Mouse (Mus musculus) heart, embryonic 15.5 days (tissue): ENCODE results near the gene Unc13b. TPM values are rescaled to one million over a fixed set of nuclear protein-coding genes. Genes with fewer than 3 reads are reported as not detected.

Source experiments
- ATAC-seq: fragments of 200-750 bp; cut with Nextera tagmentation; replicated peaks from 2 replicates; pipeline ENCODE4 v1.8.0; 2017; ENCODE audit warnings: low read depth, moderate TSS enrichment; ENCODE audit not compliant: insufficient number of reproducible peaks, insufficient read depth, low FRiP score
- H3K27ac ChIP-seq: fragments of 300-500 bp; sonication (generic); 2 replicates; pipeline ENCODE4 v1.5.1; 2015; ENCODE audit warnings: mild to moderate bottlenecking, inconsistent platforms
- H3K27me3 ChIP-seq: fragments of 300-500 bp; sonication (generic); 2 replicates; pipeline ENCODE4 v1.6.1; 2015; ENCODE audit warnings: inconsistent platforms
- H3K36me3 ChIP-seq: fragments of 300-500 bp; sonication (generic); 2 replicates; pipeline ENCODE4 v1.6.1; 2015; ENCODE audit warnings: mild to moderate bottlenecking, inconsistent platforms
- H3K4me1 ChIP-seq: fragments of 300-500 bp; sonication (generic); replicated peaks from 2 replicates; pipeline ENCODE4 v1.6.1; 2015; ENCODE audit warnings: inconsistent platforms
- H3K4me2 ChIP-seq: fragments of 300-500 bp; sonication (generic); 2 replicates; pipeline ENCODE4 v1.6.1; 2015; ENCODE audit warnings: inconsistent platforms, mild to moderate bottlenecking, moderate library complexity
- H3K4me3 ChIP-seq: fragments of 300-500 bp; sonication (generic); 2 replicates; pipeline ENCODE4 v1.5.1; 2015; ENCODE audit warnings: mild to moderate bottlenecking, inconsistent platforms
- H3K9ac ChIP-seq: fragments of 300-500 bp; sonication (generic); 2 replicates; pipeline ENCODE4 v1.6.1; 2015; ENCODE audit warnings: mild to moderate bottlenecking, inconsistent platforms
- H3K9me3 ChIP-seq: fragments of 300-500 bp; sonication (generic); replicated peaks from 2 replicates; pipeline ENCODE4 v1.6.1; 2016; ENCODE audit warnings: inconsistent platforms
- WGBS: fragments of 180-500 bp; shearing (Covaris S2); methylation state at CpG from one replicate; pipeline ENCODE4 v1.1.7; 2015; ENCODE audit warnings: mixed read lengths; 5-methylcytosine and 5-hydroxymethylcytosine counted together
- polyA plus RNA-seq: library from polyadenylated mRNA; unstranded; fragments of >200 nt; fragmentation: Nextera tagmentation; extraction: Ambion mirVana; gene quantifications from 2 replicates; pipeline ENCODE4 v1.2.1, GENCODE M21; 2015

Unc13b gene
- polyA plus RNA-seq: 10.1 and 11.8 TPM in 2 replicates

GRCm38 (mm10) chr4:43058753-43059654 lies at the start of gene Unc13b:
Unc13b (plus strand) TSS chr4:43058953.
- H3K4me1 ChIP-seq: peaks cover 10% of the 10 kb centered on the region
- ATAC-seq: peak; percentile 97
- peak within 1 kb of the TSS; percentile 82 for H3K27ac ChIP-seq
- peak within 1 kb of the TSS; percentile 62 for H3K4me3 ChIP-seq
- peak within 1 kb of the TSS; percentile 68 for H3K4me2 ChIP-seq
- H3K27me3 ChIP-seq: no peaks in the 10 kb centered on the region
- WGBS: under 1% methylated on average over 89 of the region's 90 CpGs
- no peaks in the 10 kb centered on the region for H3K36me3 ChIP-seq
- H3K9ac ChIP-seq: peak within 1 kb of the TSS; percentile 62
- H3K9me3 ChIP-seq: no peaks in the 10 kb centered on the region

- no peaks in the 10 kb centered on the region for H3K27me3 ChIP-seq
- H3K9me3 ChIP-seq: no peaks in the 10 kb centered on the region
- H3K27ac ChIP-seq: peak within 1 kb of the TSS; percentile 67
- WGBS: 1% methylated on average over 37 of the region's 37 CpGs
- H3K4me3 ChIP-seq: peak within 1 kb of the TSS; percentile 98
- H3K36me3 ChIP-seq: no peaks in the 10 kb centered on the region; the same call in 1 of the 2 replicates
- ATAC-seq: peak; percentile 87
- peak within 1 kb of the TSS; percentile 85 for H3K4me2 ChIP-seq
- H3K4me1 ChIP-seq: peaks cover 15% of the 10 kb centered on the region
- H3K9ac ChIP-seq: peak within 1 kb of the TSS; percentile 73
These were observed 48.4 kb upstream of the Unc13b start, which contains the start of gene Fancg for GRCm38 (mm10) chr4:43010161-43011038. Fancg (minus strand) TSS chr4:43010506.

GRCm38 (mm10) chr4:43012091-43012490 lies 46.7 kb upstream of the Unc13b start:
- Histone ChIP-seq H3K4me3 (no peak overlapping the region), H3K36me3 (no peaks in the 10 kb centered on the region), H3K27me3 (no peaks in the 10 kb centered on the region), H3K4me2 (no peak overlapping the region), H3K9me3 (no peaks in the 10 kb centered on the region), H3K27ac (no peak overlapping the region), H3K9ac (no peak overlapping the region), H3K4me1 (peaks cover 15% of the 10 kb centered on the region)
- WGBS: 92% methylated on average over 1 of the region's 1 CpGs
- ATAC-seq: no peak

- peaks cover 46% of the 10 kb centered on the region for H3K36me3 ChIP-seq
These were observed 40.6 kb upstream of the Unc13b start for GRCm38 (mm10) chr4:43018156-43018555.

GRCm38 (mm10) chr4:43019176-43019575 lies 39.6 kb upstream of the Unc13b start:
- H3K9me3 ChIP-seq: no peaks in the 10 kb centered on the region
- H3K36me3 ChIP-seq: peaks cover 50% of the 10 kb centered on the region
- ATAC-seq: no peak
- H3K27me3 ChIP-seq: no peaks in the 10 kb centered on the region
- no peak overlapping the region for H3K4me2 ChIP-seq
- H3K4me1 ChIP-seq: no peaks in the 10 kb centered on the region
- WGBS: 91% methylated on average over 10 of the region's 10 CpGs
- H3K9ac ChIP-seq: no peak overlapping the region
- H3K27ac ChIP-seq: no peak overlapping the region
- H3K4me3 ChIP-seq: no peak overlapping the region

More at GRCm38 (mm10) chr4:43018156-43018555, 40.6 kb upstream of the Unc13b start:
- 89% methylated on average over 4 of the region's 4 CpGs for WGBS
- H3K9me3 ChIP-seq: no peaks in the 10 kb centered on the region
- H3K4me2 ChIP-seq: no peak overlapping the region
- no peak for ATAC-seq
- no peak overlapping the region for H3K4me3 ChIP-seq
- no peaks in the 10 kb centered on the region for H3K27me3 ChIP-seq
- peaks cover 5% of the 10 kb centered on the region; the same call in 1 of the 2 replicates for H3K4me1 ChIP-seq
- no peak overlapping the region for H3K27ac ChIP-seq
- H3K9ac ChIP-seq: no peak overlapping the region

GRCm38 (mm10) chr4:43019641-43020465 lies 38.9 kb upstream of the Unc13b start:
- Histone ChIP-seq H3K27ac (no peak overlapping the region), H3K4me3 (no peak overlapping the region), H3K4me2 (no peak overlapping the region), H3K27me3 (no peaks in the 10 kb centered on the region), H3K36me3 (peaks cover 50% of the 10 kb centered on the region), H3K9me3 (no peaks in the 10 kb centered on the region), H3K9ac (no peak overlapping the region), H3K4me1 (peaks cover 6% of the 10 kb centered on the region)
- 87% methylated on average over 23 of the region's 23 CpGs for WGBS
- ATAC-seq: no peak

GRCm38 (mm10) chr4:43020876-43021275 lies 37.9 kb upstream of the Unc13b start:
- no peaks in the 10 kb centered on the region for H3K9me3 ChIP-seq
- H3K27me3 ChIP-seq: no peaks in the 10 kb centered on the region
- no peak overlapping the region for H3K27ac ChIP-seq
- H3K9ac ChIP-seq: no peak overlapping the region
- no peak overlapping the region for H3K4me3 ChIP-seq
- no peak overlapping the region for H3K4me2 ChIP-seq
- WGBS: 85% methylated on average over 16 of the region's 16 CpGs
- H3K4me1 ChIP-seq: peaks cover 9% of the 10 kb centered on the region
- no peak for ATAC-seq
- peaks cover 50% of the 10 kb centered on the region for H3K36me3 ChIP-seq

GRCm38 (mm10) chr4:43021341-43021740 lies 37.4 kb upstream of the Unc13b start:
- Histone ChIP-seq H3K9me3 (no peaks in the 10 kb centered on the region), H3K27ac (no peak overlapping the region), H3K4me2 (no peak overlapping the region), H3K36me3 (peaks cover 50% of the 10 kb centered on the region), H3K4me1 (peaks cover 9% of the 10 kb centered on the region), H3K4me3 (no peak overlapping the region), H3K27me3 (no peaks in the 10 kb centered on the region), H3K9ac (no peak overlapping the region)
- 76% methylated on average over 17 of the region's 17 CpGs for WGBS
- no peak for ATAC-seq

DNA sequence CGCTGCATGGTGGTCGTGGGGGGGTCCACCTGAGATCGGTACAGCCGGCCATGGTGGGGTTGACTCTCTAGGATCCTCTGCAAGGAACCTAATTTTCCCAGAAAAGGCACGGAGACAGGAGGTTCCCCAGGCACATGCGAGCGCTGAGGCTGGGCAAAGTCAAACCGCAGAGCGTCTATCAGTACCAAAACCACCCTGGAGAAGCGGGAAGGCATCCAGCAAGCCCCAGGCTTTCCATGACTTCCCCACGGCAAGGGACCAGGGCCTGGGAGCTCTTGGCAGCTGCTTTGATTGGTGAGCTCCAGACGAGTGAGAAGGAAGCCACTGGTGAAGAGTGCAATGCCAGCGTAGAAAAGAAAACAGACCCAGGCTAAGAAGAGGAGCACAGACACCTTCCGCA lies 34.1 kb upstream of the Unc13b start:
- peaks cover 60% of the 10 kb centered on the region for H3K36me3 ChIP-seq
- H3K4me2 ChIP-seq: peak overlapping the region; percentile 78
- 71% methylated on average over 14 of the region's 14 CpGs for WGBS
- ATAC-seq: no peak
- peaks cover 9% of the 10 kb centered on the region for H3K4me1 ChIP-seq
- H3K27me3 ChIP-seq: no peaks in the 10 kb centered on the region
- peak overlapping the region; percentile 89; the same call in 1 of the 2 replicates for H3K27ac ChIP-seq
- H3K9me3 ChIP-seq: no peaks in the 10 kb centered on the region
- peak overlapping the region; percentile 64 for H3K9ac ChIP-seq
- peak overlapping the region; percentile 71 for H3K4me3 ChIP-seq

- WGBS: 7% methylated on average over 42 of the region's 42 CpGs
- H3K36me3 ChIP-seq: peaks cover 58% of the 10 kb centered on the region
These were observed 33.4 kb upstream of the Unc13b start, which contains the start of gene Pigo for GRCm38 (mm10) chr4:43025084-43025960. Pigo (minus strand) TSS chr4:43025819.

More at GRCm38 (mm10) chr4:43025084-43025960, 33.4 kb upstream of the Unc13b start, which contains the start of gene Pigo:
- ATAC-seq: peak; percentile 87
- H3K4me1 ChIP-seq: peaks cover 15% of the 10 kb centered on the region
- no peaks in the 10 kb centered on the region for H3K9me3 ChIP-seq
- peak within 1 kb of the TSS; percentile 89 for H3K27ac ChIP-seq
- peak within 1 kb of the TSS; percentile 78 for H3K4me2 ChIP-seq
- H3K4me3 ChIP-seq: peak within 1 kb of the TSS; percentile 71
- peak within 1 kb of the TSS; percentile 64 for H3K9ac ChIP-seq
- no peaks in the 10 kb centered on the region for H3K27me3 ChIP-seq
